Mouse (Mus musculus) forebrain, embryonic 13.5 days (tissue): Measurements from ENCODE around the gene Tgm1. TPM values are rescaled to one million over a fixed set of nuclear protein-coding genes. Genes with fewer than 3 reads are reported as not detected.
A peak's percentile ranks its signal among the peaks of the same experiment; 100 is the strongest.

ENCODE experiments used
- ATAC-seq: fragments of 200-750 bp; cut with Nextera tagmentation; 2 replicates; pipeline ENCODE4 v1.8.0; 2017
- H3K27ac ChIP-seq: fragments of 300-500 bp; sonication (generic); 2 replicates; pipeline ENCODE4 v1.5.1; 2015; ENCODE audit warnings: inconsistent platforms, mild to moderate bottlenecking, moderate library complexity
- H3K27me3 ChIP-seq: fragments of 300-500 bp; sonication (generic); 2 replicates; pipeline ENCODE4 v1.6.1; 2015; ENCODE audit warnings: mild to moderate bottlenecking, inconsistent platforms
- H3K36me3 ChIP-seq: fragments of 300-500 bp; sonication (generic); 2 replicates; pipeline ENCODE4 v1.6.1; 2015; ENCODE audit warnings: mild to moderate bottlenecking, inconsistent platforms; ENCODE audit not compliant: poor library complexity, severe bottlenecking
- H3K4me1 ChIP-seq: fragments of 300-500 bp; sonication (generic); 2 replicates; pipeline ENCODE4 v1.6.1; 2015; ENCODE audit warnings: inconsistent platforms
- H3K4me2 ChIP-seq: fragments of 300-500 bp; sonication (generic); 2 replicates; pipeline ENCODE4 v1.6.1; 2015; ENCODE audit warnings: inconsistent platforms, mild to moderate bottlenecking, moderate library complexity
- H3K4me3 ChIP-seq: fragments of 300-500 bp; sonication (generic); 2 replicates; pipeline ENCODE4 v1.5.1; 2015; ENCODE audit warnings: mild to moderate bottlenecking, inconsistent platforms
- H3K9ac ChIP-seq: fragments of 300-500 bp; sonication (generic); 2 replicates; pipeline ENCODE4 v1.6.1; 2015; ENCODE audit warnings: mild to moderate bottlenecking, inconsistent platforms
- H3K9me3 ChIP-seq: fragments of 300-500 bp; sonication (generic); replicated peaks from 2 replicates; pipeline ENCODE4 v1.6.1; 2016; ENCODE audit warnings: inconsistent platforms
- WGBS: fragments of 180-500 bp; shearing (Covaris S2); methylation state at CpG from one replicate; pipeline ENCODE4 v1.1.7; 2015; 5-methylcytosine and 5-hydroxymethylcytosine counted together
- polyA plus RNA-seq: library from polyadenylated mRNA; unstranded; fragments of >200 nt; fragmentation: Nextera tagmentation; extraction: Ambion mirVana; gene quantifications from 2 replicates; pipeline ENCODE4 v1.2.1, GENCODE M21; 2015

The Tgm1 gene
- polyA plus RNA-seq, 1 experiment from 2014 or later = 0.13 TPM

DNA sequence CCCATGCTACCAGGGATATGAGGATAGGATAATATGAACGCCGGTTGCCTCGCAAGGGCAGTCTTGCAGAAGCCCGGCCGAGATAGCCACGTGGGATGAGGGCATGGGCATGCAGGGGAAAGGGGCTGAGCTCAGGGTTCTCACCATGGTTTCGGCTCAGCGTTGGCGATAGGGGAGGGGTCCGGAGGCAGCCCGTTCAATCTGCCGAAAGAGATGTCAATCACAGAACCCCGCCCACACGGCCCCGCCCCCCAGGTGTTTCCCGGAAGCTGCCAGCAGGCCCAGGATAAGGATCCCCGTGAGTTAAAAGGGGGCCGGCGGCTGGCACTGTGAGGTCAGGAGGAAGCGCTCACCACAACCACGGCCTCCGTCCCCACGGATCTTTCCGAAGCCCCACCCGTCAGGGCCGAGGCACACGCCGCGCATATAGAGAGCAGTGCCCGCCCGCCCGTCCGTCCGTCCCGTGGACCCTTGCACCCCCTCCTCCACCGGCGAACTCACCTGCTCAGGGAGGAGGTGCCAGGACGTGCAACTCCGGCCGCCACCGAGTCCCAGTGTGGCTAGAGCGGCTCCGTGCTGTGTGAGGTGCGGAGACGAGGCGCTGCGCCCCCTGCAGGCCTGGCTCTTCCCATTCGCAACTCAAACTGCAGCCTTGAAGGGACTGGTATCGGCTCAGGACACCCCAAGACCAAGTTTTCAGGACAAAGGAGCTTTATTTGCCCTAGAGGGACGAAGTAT lies 8.1 kb upstream of the Tgm1 start, which contains the start of gene Rabggta:
TSS of gene Rabggta (minus strand) at position 564 of the 738 bp plus-strand sequence.
- H3K27ac ChIP-seq = peak within 1 kb of the TSS; percentile 82
- peaks cover 12% of the 10 kb centered on the region; the same call in 1 of the 2 replicates for H3K4me1 ChIP-seq
- H3K9ac ChIP-seq = peak within 1 kb of the TSS; percentile 78
- no peaks in the 10 kb centered on the region for H3K27me3 ChIP-seq
- WGBS = under 1% methylated on average over 50 of the region's 50 CpGs
- H3K4me3 ChIP-seq = peak within 1 kb of the TSS; percentile 81
- H3K36me3 ChIP-seq = peaks cover 28% of the 10 kb centered on the region
- no peaks in the 10 kb centered on the region for H3K9me3 ChIP-seq
- ATAC-seq = peak; percentile 96
- H3K4me2 ChIP-seq = peak within 1 kb of the TSS; percentile 72

DNA sequence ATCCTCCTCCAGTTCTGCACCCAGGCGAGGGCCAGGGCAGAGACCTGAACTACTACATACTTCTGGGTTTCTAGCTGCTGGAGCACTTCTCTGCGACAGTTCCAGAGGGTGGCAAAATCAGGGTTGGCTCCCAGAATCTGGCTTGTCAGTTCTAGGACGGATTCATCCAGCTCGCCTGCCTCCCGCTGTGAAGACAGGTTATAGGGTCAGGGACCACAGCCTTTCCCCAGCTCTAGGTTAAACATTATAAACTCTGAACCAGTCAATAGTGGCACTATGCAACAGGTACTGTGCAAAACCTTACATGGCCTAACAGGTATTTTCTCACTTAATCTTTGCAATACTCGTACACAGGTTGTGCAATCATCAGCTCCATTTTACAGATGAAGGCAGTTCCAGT lies 7.3 kb upstream of the Tgm1 start:
- WGBS = 78% methylated on average over 6 of the region's 6 CpGs
- Histone ChIP-seq H3K4me2 (peak overlapping the region; percentile 72), H3K9ac (peak overlapping the region; percentile 78), H3K27me3 (no peaks in the 10 kb centered on the region), H3K4me3 (peak overlapping the region; percentile 81), H3K27ac (no peak overlapping the region), H3K36me3 (peaks cover 30% of the 10 kb centered on the region), H3K4me1 (peaks cover 12% of the 10 kb centered on the region; the same call in 1 of the 2 replicates), H3K9me3 (no peaks in the 10 kb centered on the region)
- ATAC-seq = 0 out of 2 replicates have a peak, but pooled peaks have one; percentile 0

DNA sequence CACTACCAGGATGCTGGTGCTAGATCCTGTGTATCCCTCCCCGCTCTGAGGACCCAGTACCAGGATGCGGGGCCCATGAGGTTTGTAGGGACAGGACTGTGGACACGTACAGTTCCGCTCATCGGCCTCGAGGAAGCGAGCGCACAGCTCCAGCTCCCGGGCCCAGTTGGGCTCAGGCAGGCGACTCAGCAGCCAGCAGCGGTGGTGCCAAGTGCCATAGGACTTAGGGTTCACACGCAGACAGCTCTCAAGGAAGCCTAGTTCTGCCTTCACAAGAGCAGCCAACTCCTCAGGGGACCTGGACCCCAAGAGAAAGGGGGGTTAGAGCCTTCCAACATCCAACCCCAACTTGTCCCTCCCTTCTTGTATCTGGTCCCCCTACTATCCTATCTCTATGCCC lies 6.9 kb upstream of the Tgm1 start:
- Histone ChIP-seq H3K4me2 (peak overlapping the region; percentile 72; the same call in 1 of the 2 replicates), H3K27ac (no peak overlapping the region), H3K4me3 (no peak overlapping the region), H3K9me3 (no peaks in the 10 kb centered on the region), H3K9ac (no peak overlapping the region; the same call in 1 of the 2 replicates), H3K36me3 (peaks cover 30% of the 10 kb centered on the region), H3K27me3 (no peaks in the 10 kb centered on the region), H3K4me1 (peaks cover 12% of the 10 kb centered on the region; the same call in 1 of the 2 replicates)
- no peak for ATAC-seq
- WGBS = 94% methylated on average over 12 of the region's 12 CpGs

DNA sequence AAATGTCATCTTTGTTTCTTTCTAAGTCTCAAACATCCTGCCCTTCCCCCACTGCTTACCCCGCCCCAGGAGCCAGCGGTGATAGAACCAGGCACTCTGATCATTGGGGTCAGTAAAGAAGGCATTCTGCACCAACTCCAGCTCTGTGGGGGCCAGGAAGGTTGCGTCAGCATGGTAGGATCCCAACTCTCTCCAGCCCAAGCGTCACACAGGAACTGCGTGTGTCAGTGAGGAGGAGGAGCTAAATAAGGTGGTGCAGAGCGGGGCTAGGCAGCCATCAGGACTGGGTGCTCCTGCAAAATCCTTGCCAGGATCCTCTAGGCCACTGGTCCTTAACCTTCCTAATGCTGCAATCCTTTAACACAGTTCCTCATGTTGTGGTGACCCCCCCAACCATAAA lies 6.0 kb upstream of the Tgm1 start:
- H3K27ac ChIP-seq = no peak overlapping the region
- no peak overlapping the region for H3K4me2 ChIP-seq
- H3K27me3 ChIP-seq = no peaks in the 10 kb centered on the region
- peaks cover 12% of the 10 kb centered on the region; the same call in 1 of the 2 replicates for H3K4me1 ChIP-seq
- no peaks in the 10 kb centered on the region for H3K9me3 ChIP-seq
- no peak overlapping the region for H3K4me3 ChIP-seq
- 94% methylated on average over 6 of the region's 6 CpGs for WGBS
- ATAC-seq = no peak
- H3K36me3 ChIP-seq = peaks cover 30% of the 10 kb centered on the region
- 0 out of 2 replicates have a peak overlapping the region, but pooled peaks have one; percentile 16 for H3K9ac ChIP-seq

GRCm38 (mm10) chr14:55716884-55717283 lies 3.2 kb upstream of the Tgm1 start:
- 91% methylated on average over 8 of the region's 8 CpGs for WGBS
- peaks cover 30% of the 10 kb centered on the region for H3K36me3 ChIP-seq
- peaks cover 12% of the 10 kb centered on the region; the same call in 1 of the 2 replicates for H3K4me1 ChIP-seq
- peaks cover 22% of the 10 kb centered on the region for H3K27me3 ChIP-seq
- no peak overlapping the region for H3K9ac ChIP-seq
- H3K4me3 ChIP-seq = no peak overlapping the region
- no peaks in the 10 kb centered on the region for H3K9me3 ChIP-seq
- no peak overlapping the region for H3K4me2 ChIP-seq
- H3K27ac ChIP-seq = no peak overlapping the region
- ATAC-seq = no peak

DNA sequence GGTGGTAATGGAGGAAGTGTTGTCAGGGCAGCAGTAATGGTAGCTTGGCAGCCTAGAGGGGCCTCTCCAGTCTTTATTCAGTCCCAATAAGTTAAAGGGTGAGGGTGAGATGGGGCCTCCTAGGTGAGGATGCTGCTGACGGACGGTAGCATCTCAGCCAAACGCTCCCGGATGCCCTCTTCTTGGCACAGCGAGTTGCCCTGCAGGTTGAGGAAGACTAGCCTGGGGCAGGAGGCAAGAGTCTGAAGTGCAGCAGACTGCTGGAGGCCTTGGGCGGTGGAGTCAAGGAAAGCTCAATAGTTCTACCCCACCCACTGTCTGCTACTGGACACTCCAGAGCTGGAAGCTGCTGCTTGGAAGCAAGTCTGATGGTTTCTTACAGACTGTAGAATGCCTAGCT lies 2.5 kb upstream of the Tgm1 start:
- Histone ChIP-seq H3K27me3 (peaks cover 26% of the 10 kb centered on the region), H3K27ac (no peak overlapping the region), H3K9ac (no peak overlapping the region), H3K36me3 (peaks cover 30% of the 10 kb centered on the region), H3K4me1 (peaks cover 9% of the 10 kb centered on the region; the same call in 1 of the 2 replicates), H3K4me3 (no peak overlapping the region), H3K9me3 (no peaks in the 10 kb centered on the region), H3K4me2 (no peak overlapping the region)
- WGBS = 93% methylated on average over 6 of the region's 6 CpGs
- ATAC-seq = no peak

- no peaks in the 10 kb centered on the region for H3K4me1 ChIP-seq
- no peak overlapping the region for H3K4me2 ChIP-seq
- H3K27me3 ChIP-seq = peaks cover 26% of the 10 kb centered on the region
- no peak overlapping the region for H3K4me3 ChIP-seq
- no peak overlapping the region for H3K27ac ChIP-seq
- H3K9me3 ChIP-seq = no peaks in the 10 kb centered on the region
- no peak overlapping the region for H3K9ac ChIP-seq
- H3K36me3 ChIP-seq = peaks cover 27% of the 10 kb centered on the region
- ATAC-seq = no peak
- WGBS = 48% methylated on average over 6 of the region's 6 CpGs
Observed at GRCm38 (mm10) chr14:55714893-55715292, 1.2 kb upstream of the Tgm1 start.

DNA sequence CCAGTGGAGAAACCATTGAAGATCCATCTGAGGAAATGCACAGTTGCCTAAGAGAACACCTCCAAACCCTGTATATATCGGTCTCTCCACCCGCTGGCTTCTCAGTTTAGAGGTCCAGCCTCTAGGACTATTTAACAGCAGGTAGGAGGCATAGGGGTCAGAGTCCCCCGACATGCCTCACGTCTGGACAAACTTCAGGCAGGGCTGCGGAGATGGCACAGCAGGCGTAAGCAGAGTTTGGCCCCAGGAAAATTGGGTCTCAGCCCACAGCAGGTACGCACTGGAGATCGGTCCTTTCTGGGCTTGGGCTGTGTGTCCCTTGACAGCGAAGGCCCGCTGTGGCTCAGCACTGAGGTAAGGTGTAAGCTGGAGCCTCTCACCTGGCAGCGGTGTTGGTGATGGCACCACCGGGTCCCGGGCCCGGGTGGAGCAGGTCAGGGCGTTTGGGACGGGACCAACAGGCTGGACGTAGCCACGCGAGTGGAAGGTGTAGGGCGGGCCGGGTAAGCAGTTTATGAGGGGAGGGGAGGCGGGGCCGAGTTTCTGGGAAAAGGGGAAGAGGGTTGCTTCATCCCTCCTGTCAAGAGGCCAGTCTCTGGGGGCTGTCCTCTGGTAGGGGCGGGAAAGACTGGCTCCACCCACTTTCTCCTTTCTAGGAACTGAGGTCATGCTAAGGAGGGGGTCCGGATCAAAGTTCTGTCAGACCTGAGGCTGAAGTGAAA lies 558 bp downstream of the Tgm1 start:
- H3K9me3 ChIP-seq = no peaks in the 10 kb centered on the region
- H3K4me1 ChIP-seq = no peaks in the 10 kb centered on the region
- H3K4me3 ChIP-seq = no peak overlapping the region
- ATAC-seq = no peak
- H3K36me3 ChIP-seq = peaks cover 13% of the 10 kb centered on the region
- H3K27ac ChIP-seq = no peak overlapping the region
- H3K9ac ChIP-seq = no peak overlapping the region
- no peak overlapping the region; the same call in 1 of the 2 replicates for H3K4me2 ChIP-seq
- H3K27me3 ChIP-seq = peaks cover 26% of the 10 kb centered on the region
- WGBS = 12% methylated on average over 24 of the region's 25 CpGs

DNA sequence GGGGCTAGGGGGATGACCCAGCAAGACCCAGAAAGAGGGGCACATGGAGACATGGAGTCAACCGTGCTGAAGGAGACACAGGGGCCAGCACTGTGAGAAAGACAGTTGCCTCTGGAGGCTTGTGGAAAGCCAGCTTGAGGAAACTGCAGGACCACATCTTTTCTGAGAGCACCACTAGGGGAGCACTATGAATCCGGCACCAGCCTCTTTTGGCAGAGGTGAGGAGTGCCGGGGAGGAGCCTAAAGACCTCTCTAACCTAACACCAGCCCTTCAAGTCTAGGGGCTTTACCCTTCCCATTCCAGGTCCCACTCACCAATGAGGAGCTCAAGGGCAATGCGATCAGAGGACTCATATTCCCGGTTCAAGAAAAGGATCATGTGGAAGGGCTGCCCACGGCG lies 1.9 kb downstream of the Tgm1 start:
- Histone ChIP-seq H3K27me3 (peaks cover 26% of the 10 kb centered on the region), H3K27ac (no peak overlapping the region), H3K9ac (no peak overlapping the region), H3K4me3 (no peak overlapping the region), H3K9me3 (no peaks in the 10 kb centered on the region), H3K4me1 (no peaks in the 10 kb centered on the region), H3K4me2 (no peak overlapping the region), H3K36me3 (peaks cover 1% of the 10 kb centered on the region; the same call in 1 of the 2 replicates)
- whole genome bisulfite sequencing = 87% methylated on average over 7 of the region's 7 CpGs
- ATAC-seq = no peak

DNA sequence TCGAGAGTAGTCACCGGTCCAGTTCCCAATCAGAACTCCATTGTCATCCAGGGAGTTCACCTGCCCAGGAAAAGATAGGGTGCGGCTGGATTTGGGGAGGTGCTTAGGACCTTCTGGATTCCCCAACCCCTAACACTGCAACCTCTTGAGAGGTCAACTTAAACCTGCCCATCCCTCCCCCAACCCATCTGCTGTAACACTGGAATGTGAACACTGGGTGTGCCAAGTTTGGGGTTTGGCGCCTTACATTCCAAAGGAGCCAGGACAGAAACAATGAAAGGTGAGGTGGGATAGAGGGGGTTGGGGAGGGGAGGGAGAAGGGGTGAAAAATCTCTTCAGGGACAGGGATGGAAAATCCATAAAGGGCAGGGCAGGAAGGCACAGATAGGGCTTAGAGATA lies 4.2 kb downstream of the Tgm1 start:
- no peaks in the 10 kb centered on the region for H3K36me3 ChIP-seq
- no peak overlapping the region for H3K4me3 ChIP-seq
- peaks cover 26% of the 10 kb centered on the region for H3K27me3 ChIP-seq
- no peak overlapping the region for H3K9ac ChIP-seq
- WGBS = 83% methylated on average over 4 of the region's 4 CpGs
- ATAC-seq = no peak
- no peak overlapping the region for H3K4me2 ChIP-seq
- H3K4me1 ChIP-seq = no peaks in the 10 kb centered on the region
- no peaks in the 10 kb centered on the region for H3K9me3 ChIP-seq
- no peak overlapping the region for H3K27ac ChIP-seq

DNA sequence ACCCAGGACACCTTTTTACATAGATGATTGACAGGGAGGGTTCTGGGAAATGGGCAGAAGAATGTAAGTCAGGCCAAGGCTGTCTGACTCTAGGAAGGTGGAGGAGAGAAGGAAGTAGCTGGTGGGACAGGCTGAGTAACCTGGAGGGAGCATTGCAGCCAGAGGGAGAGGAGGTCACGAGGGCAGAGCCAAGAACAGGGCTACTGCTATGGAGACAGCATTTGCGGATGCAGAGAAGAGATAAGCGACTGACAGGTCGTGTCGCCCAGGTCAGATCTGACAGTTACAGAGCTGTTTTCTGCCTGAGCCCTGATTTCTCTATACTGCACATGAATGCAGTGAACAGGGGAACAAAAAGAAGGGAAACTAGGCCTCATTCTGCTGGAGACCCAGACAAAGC lies 6.3 kb downstream of the Tgm1 start:
- Histone ChIP-seq H3K4me3 (no peak overlapping the region), H3K4me1 (no peaks in the 10 kb centered on the region), H3K9me3 (no peaks in the 10 kb centered on the region), H3K27me3 (peaks cover 8% of the 10 kb centered on the region), H3K4me2 (no peak overlapping the region), H3K9ac (no peak overlapping the region), H3K27ac (no peak overlapping the region), H3K36me3 (no peaks in the 10 kb centered on the region)
- no peak for ATAC-seq
- WGBS = 86% methylated on average over 5 of the region's 5 CpGs

- no peak for ATAC-seq
- WGBS = 91% methylated on average over 8 of the region's 8 CpGs
- Histone ChIP-seq H3K4me3 (no peak overlapping the region), H3K4me2 (no peak overlapping the region), H3K27ac (no peak overlapping the region), H3K36me3 (no peaks in the 10 kb centered on the region), H3K9me3 (no peaks in the 10 kb centered on the region), H3K9ac (no peak overlapping the region), H3K4me1 (no peaks in the 10 kb centered on the region), H3K27me3 (no peaks in the 10 kb centered on the region)
Observed at GRCm38 (mm10) chr14:55706051-55706600, 7.6 kb downstream of the Tgm1 start.
